Mouse (Mus musculus): ENCODE measurements around the gene Srsf7. TPM values are rescaled to one million over a fixed set of nuclear protein-coding genes. Genes with fewer than 3 reads are reported as not detected.

Srsf7 gene
- polyA plus RNA-seq, 1 experiment: 148 TPM

DNA sequence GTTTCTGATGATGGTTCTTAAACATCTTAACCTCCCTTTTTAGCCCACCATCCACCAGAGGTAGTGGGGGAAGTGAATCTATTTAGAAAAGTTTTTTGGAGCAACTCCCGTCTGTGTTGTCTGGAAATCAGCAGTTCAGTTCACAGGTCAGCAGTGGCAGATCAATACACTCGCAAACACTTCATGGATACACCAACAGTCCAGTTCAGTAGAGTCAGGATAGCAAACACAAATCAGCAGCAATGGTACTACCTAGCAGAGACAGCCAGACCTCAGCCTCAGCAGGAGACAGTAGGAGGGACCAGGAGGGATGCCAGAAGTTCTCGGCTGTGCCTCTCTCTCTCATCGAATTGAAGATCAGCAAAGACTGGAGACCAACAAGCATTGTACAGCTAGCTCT is 35.2 kb downstream of the Srsf7 start:
- no peak overlapping the region for H3K4me3 ChIP-seq (ENCODE audit: control insufficient read depth, insufficient read depth, low read length)
- TF ChIP-seq POLR2A (IDR thresholded peaks at IDR 0.05; ENCODE audit: control insufficient read depth, extremely low read depth, insufficient read depth, low read length, poor library complexity) (no peak), CTCF (IDR thresholded peaks at IDR 0.05; ENCODE audit: borderline replicate concordance, control insufficient read depth, extremely low read depth, insufficient read depth, low read length, poor library complexity) (no peak)
- no peaks in the 10 kb centered on the region for H3K27me3 ChIP-seq (ENCODE audit: control insufficient read depth, insufficient read depth, low read length)
- H3K4me1 ChIP-seq (replicated peaks; ENCODE audit: control insufficient read depth, insufficient read depth, low read length): peaks cover 36% of the 10 kb centered on the region
- 94% methylated on average over 4 of the region's 4 CpGs for WGBS
- DNase-seq: no peak
- H3K27ac ChIP-seq (ENCODE audit: control insufficient read depth, insufficient read depth, low read length): no peak overlapping the region
- H3K36me3 ChIP-seq (ENCODE audit: control insufficient read depth, insufficient read depth, low read length): no peaks in the 10 kb centered on the region

DNA sequence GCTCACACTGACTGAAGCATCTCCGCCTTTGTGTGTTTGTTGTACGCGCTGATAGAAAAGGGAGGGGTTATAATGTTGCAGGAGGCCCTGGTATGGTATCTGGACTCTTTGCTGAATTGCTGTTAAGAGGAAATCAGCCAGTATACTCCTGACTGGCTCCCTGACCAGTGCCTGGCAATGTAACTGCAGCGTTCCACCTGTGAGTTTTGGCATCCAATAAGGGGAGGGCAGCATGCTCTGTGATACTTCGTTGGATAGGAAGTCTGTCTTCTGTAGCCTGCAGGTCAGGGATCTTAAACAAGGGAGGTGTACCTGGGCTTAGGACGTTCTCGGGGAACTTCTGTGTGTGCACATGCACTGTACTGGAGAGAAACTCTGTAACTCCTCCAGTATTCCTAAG is 36.2 kb downstream of the Srsf7 start:
- Histone ChIP-seq H3K4me1 (replicated peaks; ENCODE audit: control insufficient read depth, insufficient read depth, low read length) (peaks cover 35% of the 10 kb centered on the region), H3K27me3 (ENCODE audit: control insufficient read depth, insufficient read depth, low read length) (no peaks in the 10 kb centered on the region), H3K27ac (ENCODE audit: control insufficient read depth, insufficient read depth, low read length) (no peak overlapping the region), H3K4me3 (ENCODE audit: control insufficient read depth, insufficient read depth, low read length) (no peak overlapping the region), H3K36me3 (ENCODE audit: control insufficient read depth, insufficient read depth, low read length) (no peaks in the 10 kb centered on the region)
- WGBS: 93% methylated on average over 7 of the region's 7 CpGs
- TF ChIP-seq POLR2A (IDR thresholded peaks at IDR 0.05; ENCODE audit: control insufficient read depth, extremely low read depth, insufficient read depth, low read length, poor library complexity): no peak
- TF ChIP-seq CTCF (IDR thresholded peaks at IDR 0.05; ENCODE audit: borderline replicate concordance, control insufficient read depth, extremely low read depth, insufficient read depth, low read length, poor library complexity): no peak
- no peak for DNase-seq

DNA sequence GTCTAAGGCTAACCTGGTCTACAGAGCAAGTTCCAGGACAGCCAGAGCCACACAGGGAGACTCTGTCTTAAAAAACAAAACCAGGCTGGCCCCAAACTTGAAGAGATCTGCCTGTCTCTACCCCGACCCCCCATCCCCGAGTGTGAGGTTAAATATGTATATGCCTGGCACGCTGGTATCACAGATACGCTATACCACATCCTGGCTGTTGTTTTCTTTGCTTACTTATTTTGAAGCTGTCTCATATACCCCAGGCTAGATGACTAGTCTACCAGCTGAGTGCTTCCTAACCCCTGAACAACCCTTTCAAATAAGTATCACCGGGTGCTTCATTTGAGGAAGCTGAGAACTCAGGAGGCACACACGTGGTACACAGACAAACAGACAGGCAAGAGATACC is 37.3 kb downstream of the Srsf7 start:
- Histone ChIP-seq H3K36me3 (ENCODE audit: control insufficient read depth, insufficient read depth, low read length) (no peaks in the 10 kb centered on the region), H3K27me3 (ENCODE audit: control insufficient read depth, insufficient read depth, low read length) (no peaks in the 10 kb centered on the region), H3K4me1 (replicated peaks; ENCODE audit: control insufficient read depth, insufficient read depth, low read length) (peaks cover 24% of the 10 kb centered on the region), H3K4me3 (ENCODE audit: control insufficient read depth, insufficient read depth, low read length) (no peak overlapping the region), H3K27ac (ENCODE audit: control insufficient read depth, insufficient read depth, low read length) (peak overlapping the region; percentile 9; the same call in 1 of the 2 replicates)
- 43% methylated on average over 6 of the region's 6 CpGs for WGBS
- no peak for TF ChIP-seq CTCF (IDR thresholded peaks at IDR 0.05; ENCODE audit: borderline replicate concordance, control insufficient read depth, extremely low read depth, insufficient read depth, low read length, poor library complexity)
- no peak for TF ChIP-seq POLR2A (IDR thresholded peaks at IDR 0.05; ENCODE audit: control insufficient read depth, extremely low read depth, insufficient read depth, low read length, poor library complexity)
- DNase-seq: no peak

DNA sequence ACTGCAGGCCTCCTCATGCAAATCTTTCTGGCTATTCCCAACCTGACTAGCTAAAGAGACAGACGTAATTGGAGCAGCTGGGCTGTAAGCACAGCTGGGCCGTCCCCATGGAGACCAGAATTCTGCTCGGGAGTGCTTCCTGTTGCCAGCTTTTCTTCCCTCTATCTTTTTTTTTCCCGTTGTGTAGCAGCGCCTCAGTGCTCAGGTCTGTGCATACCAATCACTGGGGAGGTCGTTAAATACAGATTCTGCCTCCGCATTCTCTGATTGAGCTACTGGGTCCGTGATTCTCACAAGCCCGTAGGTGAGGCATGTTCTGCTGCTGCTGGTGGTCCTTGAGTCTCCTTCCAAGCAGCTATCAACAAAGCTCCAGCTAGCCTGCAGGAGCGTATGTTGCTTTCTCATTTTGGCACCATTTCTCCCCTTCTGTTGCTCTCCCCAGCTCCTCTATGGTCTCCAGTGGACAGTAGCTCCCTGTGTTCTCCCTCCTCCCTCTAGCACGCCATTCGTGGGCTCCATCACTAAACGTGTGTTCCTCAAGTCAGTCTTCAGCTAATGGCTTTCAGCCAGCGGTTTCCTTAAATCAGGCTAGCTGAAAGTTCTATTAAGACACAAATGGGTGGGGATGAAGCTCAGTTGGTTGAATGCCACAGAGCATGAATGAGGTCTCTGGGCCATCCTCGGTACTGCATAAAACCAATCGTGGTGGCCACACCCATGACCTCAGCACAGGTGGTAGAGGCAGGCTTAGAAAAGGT is 38.5 kb downstream of the Srsf7 start:
- Histone ChIP-seq H3K36me3 (ENCODE audit: control insufficient read depth, insufficient read depth, low read length) (no peaks in the 10 kb centered on the region), H3K27me3 (ENCODE audit: control insufficient read depth, insufficient read depth, low read length) (no peaks in the 10 kb centered on the region), H3K4me1 (replicated peaks; ENCODE audit: control insufficient read depth, insufficient read depth, low read length) (peaks cover 12% of the 10 kb centered on the region), H3K4me3 (ENCODE audit: control insufficient read depth, insufficient read depth, low read length) (no peak overlapping the region), H3K27ac (ENCODE audit: control insufficient read depth, insufficient read depth, low read length) (no peak overlapping the region)
- TF ChIP-seq POLR2A (IDR thresholded peaks at IDR 0.05; ENCODE audit: control insufficient read depth, extremely low read depth, insufficient read depth, low read length, poor library complexity): no peak
- TF ChIP-seq CTCF (IDR thresholded peaks at IDR 0.05; ENCODE audit: borderline replicate concordance, control insufficient read depth, extremely low read depth, insufficient read depth, low read length, poor library complexity): no peak
- WGBS: 77% methylated on average over 16 of the region's 16 CpGs
- DNase-seq: no peak

DNA sequence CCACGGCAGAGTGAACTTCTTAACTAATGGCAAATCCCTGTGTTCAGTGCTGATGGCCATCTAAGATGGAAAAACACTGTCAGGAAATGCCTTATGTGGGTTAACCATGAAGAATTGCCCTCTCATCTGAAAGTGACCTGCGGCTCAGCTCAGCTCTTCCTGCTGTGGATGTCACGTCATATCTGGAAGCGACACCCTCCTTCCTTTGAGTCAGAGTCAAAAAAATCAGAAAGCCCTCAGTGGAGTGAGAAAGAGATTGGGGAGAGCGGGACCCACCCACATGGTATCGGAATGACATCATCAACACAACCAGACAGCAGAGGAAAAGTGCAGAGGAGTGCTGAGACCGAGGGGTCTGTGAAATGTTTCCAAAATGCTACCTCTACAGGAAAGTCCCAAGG is 39.3 kb downstream of the Srsf7 start:
- WGBS: 89% methylated on average over 7 of the region's 7 CpGs
- no peak overlapping the region for H3K4me3 ChIP-seq (ENCODE audit: control insufficient read depth, insufficient read depth, low read length)
- no peaks in the 10 kb centered on the region for H3K27me3 ChIP-seq (ENCODE audit: control insufficient read depth, insufficient read depth, low read length)
- TF ChIP-seq POLR2A (IDR thresholded peaks at IDR 0.05; ENCODE audit: control insufficient read depth, extremely low read depth, insufficient read depth, low read length, poor library complexity) (no peak), CTCF (IDR thresholded peaks at IDR 0.05; ENCODE audit: borderline replicate concordance, control insufficient read depth, extremely low read depth, insufficient read depth, low read length, poor library complexity) (no peak)
- DNase-seq: no peak
- H3K36me3 ChIP-seq (ENCODE audit: control insufficient read depth, insufficient read depth, low read length): no peaks in the 10 kb centered on the region
- H3K4me1 ChIP-seq (replicated peaks; ENCODE audit: control insufficient read depth, insufficient read depth, low read length): peaks cover 8% of the 10 kb centered on the region
- no peak overlapping the region for H3K27ac ChIP-seq (ENCODE audit: control insufficient read depth, insufficient read depth, low read length)

DNA sequence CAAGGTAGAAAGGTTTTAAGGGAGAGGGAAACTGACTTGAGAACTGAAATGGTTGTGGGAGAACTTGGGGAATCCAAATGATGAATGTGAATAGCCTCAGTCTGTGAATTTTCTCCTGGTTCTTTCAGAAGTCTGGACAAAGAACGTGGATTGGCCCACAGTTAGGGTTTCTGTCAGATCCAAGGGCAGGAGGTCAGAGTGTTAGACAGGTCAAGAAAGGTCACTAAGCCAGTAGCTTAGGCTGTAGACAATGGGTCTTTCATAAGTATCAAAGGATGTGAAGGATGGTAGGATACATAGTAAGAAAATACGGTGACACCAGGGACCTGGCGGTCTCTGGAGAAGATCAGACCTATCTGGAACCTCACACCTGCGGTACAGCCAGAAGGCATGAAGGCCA is 39.7 kb downstream of the Srsf7 start:
- DNase-seq: no peak
- Histone ChIP-seq H3K27ac (ENCODE audit: control insufficient read depth, insufficient read depth, low read length) (no peak overlapping the region), H3K36me3 (ENCODE audit: control insufficient read depth, insufficient read depth, low read length) (no peaks in the 10 kb centered on the region), H3K27me3 (ENCODE audit: control insufficient read depth, insufficient read depth, low read length) (no peaks in the 10 kb centered on the region), H3K4me3 (ENCODE audit: control insufficient read depth, insufficient read depth, low read length) (no peak overlapping the region), H3K4me1 (replicated peaks; ENCODE audit: control insufficient read depth, insufficient read depth, low read length) (peaks cover 8% of the 10 kb centered on the region)
- 94% methylated on average over 4 of the region's 4 CpGs for WGBS
- TF ChIP-seq CTCF (IDR thresholded peaks at IDR 0.05; ENCODE audit: borderline replicate concordance, control insufficient read depth, extremely low read depth, insufficient read depth, low read length, poor library complexity) (no peak), POLR2A (IDR thresholded peaks at IDR 0.05; ENCODE audit: control insufficient read depth, extremely low read depth, insufficient read depth, low read length, poor library complexity) (no peak)

Measured in thymus, adult 2 months (tissue).